Mouse (Mus musculus) lung, postnatal 0 days (tissue): ENCODE data around the gene Snupn.

Experiments
- CTCF ChIP-seq: IDR thresholded peaks from 2 replicates; pipeline ENCODE4 v1.5.1; 2016; ENCODE audit warnings: antibody characterized with exemption, mild to moderate bottlenecking
- EP300 ChIP-seq: IDR thresholded peaks from 2 replicates; pipeline ENCODE4 v1.6.1; 2016; ENCODE audit warnings: antibody characterized with exemption, mild to moderate bottlenecking, control low read depth

GRCm38 (mm10) chr9:56927191-56928012 lies 23.3 kb upstream of the Snupn start:
- TF ChIP-seq CTCF = no peak
- TF ChIP-seq EP300 = no peak; the same call in 1 of the 2 replicates
